Mouse (Mus musculus) left cerebral cortex, postnatal 4 days (tissue): ENCODE data around the gene Cd180. TPM values are rescaled to one million over a fixed set of nuclear protein-coding genes. Genes with fewer than 3 reads are reported as not detected.

Experiments used
- DNase-seq: peaks from one replicate; pipeline ENCODE4 v3.0.0-alpha.2; 2022
- intact Hi-C: fragments of 180-260 bp; cut with DNase I; formaldehyde crosslinking; loops from one replicate; pipeline ENCODE4 v1.15.1; 2025
- total RNA-seq, 2 experiments: library from RNA; stranded (reverse); gene quantifications; 2 replicates each; pipeline ENCODE4 v1.2.3; 2021

The Cd180 gene
- total RNA-seq, 2 experiments from 2014 or later = 1.4 to 2.2 TPM

- intact Hi-C loops = no loop called here
- no peak for DNase-seq
These were observed 39.7 kb downstream of the Cd180 start for GRCm38 (mm10) chr13:102733063-102733462.

GRCm38 (mm10) chr13:102737811-102738210, 44.5 kb downstream of the Cd180 start:
- intact Hi-C loops = no loop called here
- no peak for DNase-seq

- no peak for DNase-seq
- intact Hi-C loops = no loop called here
These were observed 46.6 kb downstream of the Cd180 start for GRCm38 (mm10) chr13:102739720-102740535.

- intact Hi-C loops = loop anchor here (5.0 kb wide), 1 partner anchor 67 kb away; no protein-coding TSS in a partner anchor
These were observed 51.3 kb downstream of the Cd180 start for GRCm38 (mm10) chr13:102744481-102745269.

GRCm38 (mm10) chr13:102745270-102745600, 51.9 kb downstream of the Cd180 start:
- DNase-seq = no peak
- intact Hi-C loops = loop anchor here (5.0 kb wide), 1 partner anchor 68 kb away; no protein-coding TSS in a partner anchor

More at GRCm38 (mm10) chr13:102744481-102745269, 51.3 kb downstream of the Cd180 start:
- DNase-seq = peak; percentile 43

GRCm38 (mm10) chr13:102745626-102746342, 52.4 kb downstream of the Cd180 start:
- intact Hi-C loops = loop anchor here (5.0 kb wide), 1 partner anchor 68 kb away; no protein-coding TSS in a partner anchor
- no peak for DNase-seq

- DNase-seq = no peak
- intact Hi-C loops = loop anchor here (5.0 kb wide), 1 partner anchor 70 kb away; no protein-coding TSS in a partner anchor
These were observed 53.6 kb downstream of the Cd180 start for GRCm38 (mm10) chr13:102746803-102747561.

- no peak for DNase-seq
- intact Hi-C loops = loop anchor here (5.0 kb wide), 1 partner anchor 72 kb away; no protein-coding TSS in a partner anchor
These were observed 55.8 kb downstream of the Cd180 start for GRCm38 (mm10) chr13:102749194-102749593.

- DNase-seq = no peak
- intact Hi-C loops = loop anchor here (5.0 kb wide), 1 partner anchor 73 kb away; no protein-coding TSS in a partner anchor
These were observed 56.5 kb downstream of the Cd180 start for GRCm38 (mm10) chr13:102749891-102750290.

GRCm38 (mm10) chr13:102753714-102754556, 60.6 kb downstream of the Cd180 start:
- intact Hi-C loops = no loop called here
- DNase-seq = no peak

GRCm38 (mm10) chr13:102755124-102755523, 61.8 kb downstream of the Cd180 start:
- intact Hi-C loops = no loop called here
- no peak for DNase-seq

GRCm38 (mm10) chr13:102756071-102756470, 62.7 kb downstream of the Cd180 start:
- intact Hi-C loops = no loop called here

GRCm38 (mm10) chr13:102758021-102758420, 64.7 kb downstream of the Cd180 start:
- no peak for DNase-seq
- intact Hi-C loops = no loop called here

More at GRCm38 (mm10) chr13:102756071-102756470, 62.7 kb downstream of the Cd180 start:
- DNase-seq = no peak

- no peak for DNase-seq
- intact Hi-C loops = no loop called here
These were observed 68.1 kb downstream of the Cd180 start for GRCm38 (mm10) chr13:102761410-102761809.

GRCm38 (mm10) chr13:102762203-102762602, 68.8 kb downstream of the Cd180 start:
- DNase-seq = no peak
- intact Hi-C loops = no loop called here

GRCm38 (mm10) chr13:102764218-102764617, 70.9 kb downstream of the Cd180 start:
- DNase-seq = no peak
- intact Hi-C loops = no loop called here

GRCm38 (mm10) chr13:102765216-102765615, 71.9 kb downstream of the Cd180 start:
- intact Hi-C loops = no loop called here
- DNase-seq = peak; percentile 18

- DNase-seq = no peak
- intact Hi-C loops = no loop called here
These were observed 73.8 kb downstream of the Cd180 start for GRCm38 (mm10) chr13:102767110-102767509.

- DNase-seq = no peak
- intact Hi-C loops = no loop called here
These were observed 75.2 kb downstream of the Cd180 start for GRCm38 (mm10) chr13:102768512-102768911.
